Mouse (Mus musculus) midbrain, postnatal 0 days (tissue): ENCODE results near the gene C1qa. TPM values are rescaled to one million over a fixed set of nuclear protein-coding genes. Genes with fewer than 3 reads are reported as not detected.

Source experiments
- ATAC-seq: fragments of 200-750 bp; cut with Nextera tagmentation; 2 replicates; pipeline ENCODE4 v1.8.0; 2017; ENCODE audit warnings: moderate number of reproducible peaks, mild to moderate bottlenecking, moderate TSS enrichment, moderate library complexity; ENCODE audit not compliant: low FRiP score
- DNase-seq: peaks from one replicate; pipeline ENCODE4 v3.0.0-alpha.2; 2015; ENCODE audit warnings: low spot score
- H3K27ac ChIP-seq: fragments of 300-500 bp; sonication (generic); 2 replicates; pipeline ENCODE4 v1.5.1; 2014; ENCODE audit warnings: low read depth, mild to moderate bottlenecking, low read length, mixed read lengths
- H3K27me3 ChIP-seq: fragments of 300-500 bp; sonication (generic); 2 replicates; pipeline ENCODE4 v1.6.1; 2014; ENCODE audit warnings: low read length, control low read depth, mixed read lengths; ENCODE audit not compliant: insufficient read depth
- H3K36me3 ChIP-seq: fragments of 300-500 bp; sonication (generic); 2 replicates; pipeline ENCODE4 v1.6.1; 2014; ENCODE audit warnings: low read length, control low read depth, mixed read lengths; ENCODE audit not compliant: insufficient read depth
- H3K4me1 ChIP-seq: fragments of 300-500 bp; sonication (generic); 2 replicates; pipeline ENCODE4 v1.6.1; 2014; ENCODE audit warnings: mild to moderate bottlenecking, control low read depth, antibody characterized with exemption, low read length, mixed read lengths; ENCODE audit not compliant: insufficient read depth
- H3K4me2 ChIP-seq: fragments of 300-500 bp; sonication (generic); 2 replicates; pipeline ENCODE4 v1.6.1; 2014; ENCODE audit warnings: low read depth, mild to moderate bottlenecking, low read length, mixed read lengths; ENCODE audit not compliant: poor library complexity, severe bottlenecking
- H3K4me3 ChIP-seq: fragments of 300-500 bp; sonication (generic); 2 replicates; pipeline ENCODE4 v1.5.1; 2014; ENCODE audit warnings: low read depth, mild to moderate bottlenecking, low read length, moderate library complexity
- H3K9ac ChIP-seq: fragments of 300-500 bp; sonication (generic); replicated peaks from 2 replicates; pipeline ENCODE4 v1.6.1; 2014; ENCODE audit warnings: mild to moderate bottlenecking, low read length, moderate library complexity, mixed read lengths; ENCODE audit not compliant: poor library complexity, severe bottlenecking
- H3K9me3 ChIP-seq: fragments of 300-500 bp; sonication (generic); 2 replicates; pipeline ENCODE4 v1.6.1; 2016; ENCODE audit warnings: low read length, control low read depth
- CTCF ChIP-seq: IDR thresholded peaks from 2 replicates; pipeline ENCODE4 v1.5.1; 2016; ENCODE audit warnings: antibody characterized with exemption, mild to moderate bottlenecking
- WGBS: fragments of 180-500 bp; shearing (Covaris S2); extraction: QIAGEN DNeasy Blood & Tissue Kit; methylation state at CpG from one replicate; pipeline ENCODE4 v1.1.7; 2014; 5-methylcytosine and 5-hydroxymethylcytosine counted together
- polyA plus RNA-seq: library from polyadenylated mRNA; unstranded; fragments of >200 nt; fragmentation: Nextera tagmentation; extraction: Ambion mirVana; gene quantifications from 2 replicates; pipeline ENCODE4 v1.2.1, GENCODE M21; 2015
- total RNA-seq: library from RNA; depleted of rRNA; stranded (reverse); fragments of >200 nt; gene quantifications from 2 replicates; pipeline ENCODE4 v1.2.3, GENCODE M21; 2014; rRNA removed

Gene C1qa
- total RNA-seq = 48.5 and 48.8 TPM in 2 replicates
- polyA plus RNA-seq = 38.8 and 44.4 TPM in 2 replicates

GRCm38 (mm10) chr4:136898637-136899036 is at the start of gene C1qa:
Gene C1qa, minus strand, starts transcription at chr4:136898803.
- DNase-seq (no peak), ATAC-seq (no peak)
- no peak within 1 kb of the TSS for H3K4me2 ChIP-seq
- peaks cover 2% of the 10 kb centered on the region; the same call in 1 of the 2 replicates for H3K4me1 ChIP-seq
- no peak for TF ChIP-seq CTCF
- no peaks in the 10 kb centered on the region for H3K9me3 ChIP-seq
- no peaks in the 10 kb centered on the region for H3K36me3 ChIP-seq
- WGBS = 78% methylated on average over 9 of the region's 9 CpGs
- no peak within 1 kb of the TSS for H3K27ac ChIP-seq
- H3K27me3 ChIP-seq = peaks cover 11% of the 10 kb centered on the region; the same call in 1 of the 2 replicates
- no peak within 1 kb of the TSS for H3K4me3 ChIP-seq
- H3K9ac ChIP-seq = no peak within 1 kb of the TSS

GRCm38 (mm10) chr4:136945397-136945796 is 46.8 kb upstream of the C1qa start:
- 72% methylated on average over 17 of the region's 17 CpGs for WGBS
- ATAC-seq (no peak), DNase-seq (peak; percentile 61)
- no peak overlapping the region for H3K4me3 ChIP-seq
- peaks cover 12% of the 10 kb centered on the region; the same call in 1 of the 2 replicates for H3K36me3 ChIP-seq
- 0 out of 2 replicates have a peak, but pooled peaks cover 4% of the 10 kb centered on the region for H3K4me1 ChIP-seq
- peaks cover 12% of the 10 kb centered on the region for H3K27me3 ChIP-seq
- H3K9ac ChIP-seq = no peak overlapping the region
- no peak for TF ChIP-seq CTCF
- H3K9me3 ChIP-seq = no peaks in the 10 kb centered on the region
- H3K27ac ChIP-seq = no peak overlapping the region
- no peak overlapping the region for H3K4me2 ChIP-seq

GRCm38 (mm10) chr4:136944558-136945350 is 46.2 kb upstream of the C1qa start:
- H3K4me2 ChIP-seq = no peak overlapping the region
- no peak overlapping the region for H3K27ac ChIP-seq
- ATAC-seq (no peak), DNase-seq (no peak)
- 67% methylated on average over 11 of the region's 11 CpGs for WGBS
- 0 out of 2 replicates have a peak, but pooled peaks cover 4% of the 10 kb centered on the region for H3K4me1 ChIP-seq
- H3K9ac ChIP-seq = 0 out of 2 replicates have a peak overlapping the region, but pooled peaks have one; percentile 29
- H3K27me3 ChIP-seq = peaks cover 11% of the 10 kb centered on the region; the same call in 1 of the 2 replicates
- H3K9me3 ChIP-seq = no peaks in the 10 kb centered on the region
- no peak overlapping the region for H3K4me3 ChIP-seq
- no peak for TF ChIP-seq CTCF
- peaks cover 12% of the 10 kb centered on the region; the same call in 1 of the 2 replicates for H3K36me3 ChIP-seq

- Histone ChIP-seq H3K9me3 (no peaks in the 10 kb centered on the region), H3K4me3 (no peak overlapping the region), H3K27ac (no peak overlapping the region), H3K27me3 (peaks cover 11% of the 10 kb centered on the region; the same call in 1 of the 2 replicates), H3K36me3 (peaks cover 12% of the 10 kb centered on the region), H3K4me1 (0 out of 2 replicates have a peak, but pooled peaks cover 4% of the 10 kb centered on the region), H3K4me2 (peak overlapping the region; percentile 28; the same call in 1 of the 2 replicates), H3K9ac (no peak overlapping the region)
- ATAC-seq = no peak
- DNase-seq = no peak
- no peak for TF ChIP-seq CTCF
- WGBS = 22% methylated on average over 13 of the region's 13 CpGs
Observed at GRCm38 (mm10) chr4:136943175-136943574, 44.6 kb upstream of the C1qa start.

- DNase-seq = no peak
Observed at GRCm38 (mm10) chr4:136942761-136943160, 44.2 kb upstream of the C1qa start.

GRCm38 (mm10) chr4:136937935-136938334 is 39.3 kb upstream of the C1qa start:
- Histone ChIP-seq H3K27ac (no peak overlapping the region), H3K36me3 (peaks cover 30% of the 10 kb centered on the region), H3K4me1 (0 out of 2 replicates have a peak, but pooled peaks cover 3% of the 10 kb centered on the region), H3K4me2 (no peak overlapping the region), H3K27me3 (peaks cover 3% of the 10 kb centered on the region), H3K4me3 (no peak overlapping the region), H3K9me3 (no peaks in the 10 kb centered on the region), H3K9ac (no peak overlapping the region)
- ATAC-seq (no peak), DNase-seq (no peak)
- 89% methylated on average over 5 of the region's 5 CpGs for WGBS
- no peak for TF ChIP-seq CTCF

More at GRCm38 (mm10) chr4:136942761-136943160, 44.2 kb upstream of the C1qa start:
- Histone ChIP-seq H3K36me3 (peaks cover 16% of the 10 kb centered on the region), H3K27me3 (peaks cover 11% of the 10 kb centered on the region; the same call in 1 of the 2 replicates), H3K4me2 (peak overlapping the region; percentile 28; the same call in 1 of the 2 replicates), H3K27ac (no peak overlapping the region), H3K4me3 (no peak overlapping the region), H3K4me1 (0 out of 2 replicates have a peak, but pooled peaks cover 4% of the 10 kb centered on the region), H3K9me3 (no peaks in the 10 kb centered on the region), H3K9ac (no peak overlapping the region)
- no peak for ATAC-seq
- TF ChIP-seq CTCF = no peak
- 19% methylated on average over 18 of the region's 18 CpGs for WGBS
